20 mouse cellular contexts compared by ENCODE assay signal in genomic region chr8:88919282-88919681, GRCm38 (mm10).
DNase-seq lines count a peak whose midpoint lies in the region; ATAC-seq and TF ChIP-seq lines count a peak whose summit lies in the region.
"Had no signal": no experiment of that assay in that cellular context is flagged by ENCODE, and none has a peak within 500 bp of the region (broad histone marks: within the 10 kb centered on the region; RNA-seq: fewer than 3 reads in every experiment).

No protein-coding gene starts in this region.

- 0 out of 2 replicates have a peak, but pooled peaks have one; percentile 15 for ATAC-seq in intestine, embryonic 15.5 days
- ATAC-seq in intestine, postnatal 0 days: no peak
- ATAC-seq in lung, embryonic 14.5 days (ENCODE audit: insufficient read depth): no peak
- no peak for ATAC-seq in midbrain, embryonic 14.5 days (ENCODE audit: low FRiP score, low TSS enrichment)
- no peak for ATAC-seq in midbrain, embryonic 15.5 days (replicated peaks)
- ATAC-seq: forebrain, embryonic 15.5 days had no signal

- H3K4me1 ChIP-seq in intestine, embryonic 15.5 days (replicated peaks): peaks cover 8% of the 10 kb centered on the region; the same call in 1 of the 2 replicates
- H3K4me1 ChIP-seq in intestine, postnatal 0 days (replicated peaks; ENCODE audit: control insufficient read depth, insufficient read depth, low read length): no peaks in the 10 kb centered on the region
- peaks cover 7% of the 10 kb centered on the region; the same call in 1 of the 2 replicates for H3K4me1 ChIP-seq in lung, embryonic 14.5 days (ENCODE audit: insufficient read depth)
- no peaks in the 10 kb centered on the region for H3K4me1 ChIP-seq in midbrain, embryonic 14.5 days (ENCODE audit: control insufficient read depth, insufficient read depth, low read length)
- no peaks in the 10 kb centered on the region for H3K4me1 ChIP-seq in midbrain, embryonic 15.5 days

- H3K9me3 ChIP-seq in intestine, embryonic 15.5 days: no peaks in the 10 kb centered on the region
- H3K9me3 ChIP-seq in intestine, postnatal 0 days (ENCODE audit: control insufficient read depth): no peaks in the 10 kb centered on the region
- H3K9me3 ChIP-seq in lung, embryonic 14.5 days (ENCODE audit: low read depth, low read length): no peaks in the 10 kb centered on the region
- no peaks in the 10 kb centered on the region for H3K9me3 ChIP-seq in midbrain, embryonic 14.5 days (ENCODE audit: control insufficient read depth, low read length)
- H3K9me3 ChIP-seq in midbrain, embryonic 15.5 days: no peaks in the 10 kb centered on the region
- H3K9me3 ChIP-seq: embryonic facial prominence, embryonic 15.5 days; forebrain, embryonic 15.5 days; heart, embryonic 10.5 days; hindbrain, embryonic 12.5 days had no signal

- H3K36me3 ChIP-seq in intestine, embryonic 15.5 days: no peaks in the 10 kb centered on the region
- no peaks in the 10 kb centered on the region for H3K36me3 ChIP-seq in intestine, postnatal 0 days (ENCODE audit: control insufficient read depth, insufficient read depth)
- H3K36me3 ChIP-seq in lung, embryonic 14.5 days (ENCODE audit: insufficient read depth): no peaks in the 10 kb centered on the region
- no peaks in the 10 kb centered on the region for H3K36me3 ChIP-seq in midbrain, embryonic 14.5 days (ENCODE audit: control insufficient read depth, insufficient read depth, low read length)
- H3K36me3 ChIP-seq in midbrain, embryonic 15.5 days (replicated peaks): no peaks in the 10 kb centered on the region
- H3K36me3 ChIP-seq: embryonic facial prominence, embryonic 15.5 days; forebrain, embryonic 15.5 days; heart, embryonic 10.5 days; hindbrain, embryonic 12.5 days had no signal

- no peak overlapping the region for H3K27ac ChIP-seq in intestine, embryonic 15.5 days
- H3K27ac ChIP-seq in intestine, postnatal 0 days (ENCODE audit: low read depth, low read length): no peak overlapping the region
- H3K27ac ChIP-seq in lung, embryonic 14.5 days (ENCODE audit: low read depth): no peak overlapping the region
- no peak overlapping the region for H3K27ac ChIP-seq in midbrain, embryonic 14.5 days (replicated peaks; ENCODE audit: low read depth, low read length)
- H3K27ac ChIP-seq in midbrain, embryonic 15.5 days: no peak overlapping the region
- H3K27ac ChIP-seq: embryonic facial prominence, embryonic 15.5 days; forebrain, embryonic 15.5 days; hindbrain, embryonic 12.5 days had no signal

- no peak for TF ChIP-seq CTCF in intestine, postnatal 0 days (IDR thresholded peaks at IDR 0.05; ENCODE audit: low read depth)
- TF ChIP-seq CTCF in lung, embryonic 14.5 days (IDR thresholded peaks at IDR 0.05; ENCODE audit: low read depth): no peak

- no peak overlapping the region for H3K9ac ChIP-seq in intestine, embryonic 15.5 days
- H3K9ac ChIP-seq in intestine, postnatal 0 days (ENCODE audit: low read depth, low read length): no peak overlapping the region
- H3K9ac ChIP-seq in lung, embryonic 14.5 days: no peak overlapping the region
- H3K9ac ChIP-seq in midbrain, embryonic 14.5 days (replicated peaks; ENCODE audit: low read length): no peak overlapping the region
- H3K9ac ChIP-seq in midbrain, embryonic 15.5 days: no peak overlapping the region
- H3K9ac ChIP-seq: embryonic facial prominence, embryonic 15.5 days; forebrain, embryonic 15.5 days; hindbrain, embryonic 12.5 days had no signal

- H3K4me3 ChIP-seq in intestine, embryonic 15.5 days (replicated peaks): no peak overlapping the region
- H3K4me3 ChIP-seq in intestine, postnatal 0 days (ENCODE audit: low read depth, low read length): no peak overlapping the region
- no peak overlapping the region for H3K4me3 ChIP-seq in lung, embryonic 14.5 days (ENCODE audit: low read depth, low read length)
- H3K4me3 ChIP-seq in midbrain, embryonic 14.5 days (replicated peaks; ENCODE audit: low read depth, low read length): no peak overlapping the region
- no peak overlapping the region for H3K4me3 ChIP-seq in midbrain, embryonic 15.5 days
- H3K4me3 ChIP-seq: embryonic facial prominence, embryonic 15.5 days; erythroblast, embryonic 14.5 days; forebrain, embryonic 15.5 days; heart, embryonic 10.5 days; hindbrain, embryonic 12.5 days had no signal

- DNase-seq in lung, embryonic 14.5 days: peak; percentile 37
- DNase-seq in lung, postnatal 4 days: no peak
- DNase-seq in midbrain, embryonic 14.5 days: peak; percentile 43
- no peak for DNase-seq in gastrocnemius, adult 18-20 months (ENCODE audit: low spot score)
- DNase-seq: adrenal gland, postnatal 14 days; cerebellum, adult 18-20 months; cerebellum, adult 9-11 months; cerebellum, postnatal 36 days; gastrocnemius, postnatal 10 days; heart, adult 18-20 months; heart, postnatal 10 days; heart, postnatal 4 days had no signal

- WGBS in intestine, embryonic 15.5 days: 67% methylated on average over 4 of the region's 4 CpGs
- WGBS in intestine, postnatal 0 days: 54% methylated on average over 4 of the region's 4 CpGs
- 66% methylated on average over 4 of the region's 4 CpGs for WGBS in lung, embryonic 14.5 days
- 59% methylated on average over 4 of the region's 4 CpGs for WGBS in midbrain, embryonic 14.5 days
- WGBS in midbrain, embryonic 15.5 days: 55% methylated on average over 4 of the region's 4 CpGs

- no peak overlapping the region for H3K4me2 ChIP-seq in intestine, embryonic 15.5 days (replicated peaks)
- H3K4me2 ChIP-seq in intestine, postnatal 0 days (replicated peaks; ENCODE audit: low read depth): no peak overlapping the region
- no peak overlapping the region for H3K4me2 ChIP-seq in lung, embryonic 14.5 days
- no peak overlapping the region for H3K4me2 ChIP-seq in midbrain, embryonic 14.5 days (ENCODE audit: low read length)
- no peak overlapping the region for H3K4me2 ChIP-seq in midbrain, embryonic 15.5 days
- H3K4me2 ChIP-seq: embryonic facial prominence, embryonic 15.5 days; forebrain, embryonic 15.5 days; hindbrain, embryonic 12.5 days had no signal

- no peaks in the 10 kb centered on the region for H3K27me3 ChIP-seq in intestine, embryonic 15.5 days (replicated peaks)
- no peaks in the 10 kb centered on the region for H3K27me3 ChIP-seq in intestine, postnatal 0 days (replicated peaks; ENCODE audit: control insufficient read depth, insufficient read depth, low read length)
- H3K27me3 ChIP-seq in lung, embryonic 14.5 days (ENCODE audit: insufficient read depth, low read length): no peaks in the 10 kb centered on the region
- no peaks in the 10 kb centered on the region for H3K27me3 ChIP-seq in midbrain, embryonic 14.5 days (ENCODE audit: control insufficient read depth, insufficient read depth, low read length)
- H3K27me3 ChIP-seq in midbrain, embryonic 15.5 days (replicated peaks): no peaks in the 10 kb centered on the region
- H3K27me3 ChIP-seq: forebrain, embryonic 15.5 days had no signal

Comparison
In these comparisons a context has a peak if more than half of its experiments do, and no peak if none do; other contexts are left out.
1. DNase-seq: peak in lung, embryonic 14.5 days (single experiment) and midbrain, embryonic 14.5 days (single experiment); none in lung, postnatal 4 days (0 of 2) and gastrocnemius, adult 18-20 months (single experiment).